Mouse (Mus musculus): Measurements from ENCODE around the gene Gpi1.

Gpi1 gene

DNA sequence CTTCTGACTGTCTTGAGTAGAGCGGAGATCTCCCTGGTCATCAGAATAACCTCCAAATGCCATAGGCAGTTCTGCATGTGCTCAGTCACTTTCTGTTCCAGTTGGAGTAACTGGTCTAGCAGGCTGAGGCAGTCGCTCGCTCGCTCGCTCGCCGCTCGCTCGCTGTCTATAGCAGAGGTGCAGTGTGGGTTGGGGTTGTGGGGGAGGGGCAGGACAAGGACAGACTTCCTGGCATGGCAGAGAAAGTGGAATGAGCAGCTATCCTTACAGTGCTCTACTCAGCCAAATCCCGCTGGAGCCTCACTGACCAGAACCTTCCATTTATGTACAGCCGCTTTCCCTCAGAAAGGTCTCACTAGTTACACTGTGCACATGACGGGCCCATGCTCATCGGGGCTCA, 46.8 kb downstream of the Gpi1 start:
- no peak for DNase-seq (ENCODE audit: low read depth)

DNA sequence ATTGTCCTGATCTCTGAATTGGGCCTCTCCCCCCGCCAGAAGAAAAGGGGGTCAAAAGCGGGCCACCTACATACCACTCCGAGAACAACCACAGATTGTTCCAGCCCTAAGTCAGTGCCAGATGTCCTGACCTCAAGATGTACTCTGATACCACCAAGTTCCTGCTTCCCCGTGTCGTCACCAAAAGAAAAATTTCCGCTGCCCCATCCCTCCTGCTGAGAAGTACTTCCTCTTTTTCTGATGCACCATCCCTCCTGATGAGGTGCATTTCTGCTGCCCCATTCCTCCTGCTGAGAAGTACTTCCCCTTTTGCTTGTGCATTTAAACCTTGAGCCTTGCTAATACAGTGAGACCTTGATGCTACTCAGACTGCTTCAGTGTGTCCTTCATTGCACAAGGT, 53.9 kb downstream of the Gpi1 start:
- peak; percentile 18 for DNase-seq (ENCODE audit: low read depth)

DNA sequence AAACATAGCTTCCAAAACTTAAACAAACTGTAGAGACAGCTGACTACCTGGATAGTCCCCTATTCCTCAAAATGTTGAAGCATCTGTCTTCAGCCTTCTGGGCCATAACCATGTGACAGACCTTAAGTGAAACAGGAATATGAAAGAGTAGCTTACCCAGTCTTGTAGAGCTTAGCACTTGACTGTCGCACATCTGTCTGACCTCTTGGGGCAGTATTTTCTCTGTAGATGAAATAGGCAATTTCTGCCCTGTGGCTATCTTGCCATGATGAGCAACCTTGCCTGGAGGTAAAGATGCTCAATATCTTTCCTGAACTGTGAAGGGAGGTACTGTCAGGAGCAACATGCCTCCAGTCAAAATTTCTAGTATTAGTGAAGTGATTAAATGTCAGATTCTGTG, 57.9 kb downstream of the Gpi1 start:
- DNase-seq (ENCODE audit: low read depth) = peak; percentile 31

DNA sequence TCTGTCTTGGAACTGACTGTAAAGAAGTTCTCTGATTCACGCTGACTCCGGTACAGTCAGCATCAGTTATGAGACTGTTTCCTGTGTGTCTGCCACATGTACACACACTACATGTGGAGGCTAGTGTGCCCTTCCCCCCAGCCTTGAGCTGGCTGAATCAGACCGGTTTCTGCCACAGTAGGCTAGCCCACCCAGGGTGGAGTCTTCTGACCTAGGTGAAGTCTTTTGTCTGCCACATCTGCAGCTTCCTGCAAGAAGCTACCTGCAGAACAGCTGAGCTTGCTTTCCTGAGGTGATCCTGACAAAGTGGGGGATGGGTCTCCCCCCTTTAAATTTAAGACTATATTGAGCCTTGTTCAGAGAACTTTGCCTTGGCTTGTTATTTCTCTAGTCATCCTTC, 60.7 kb downstream of the Gpi1 start, which contains the start of gene Uba2:
Uba2 (minus strand) TSS at position 146 of the 400 bp plus-strand sequence.
- DNase-seq (ENCODE audit: low read depth) = peak; percentile 21

DNA sequence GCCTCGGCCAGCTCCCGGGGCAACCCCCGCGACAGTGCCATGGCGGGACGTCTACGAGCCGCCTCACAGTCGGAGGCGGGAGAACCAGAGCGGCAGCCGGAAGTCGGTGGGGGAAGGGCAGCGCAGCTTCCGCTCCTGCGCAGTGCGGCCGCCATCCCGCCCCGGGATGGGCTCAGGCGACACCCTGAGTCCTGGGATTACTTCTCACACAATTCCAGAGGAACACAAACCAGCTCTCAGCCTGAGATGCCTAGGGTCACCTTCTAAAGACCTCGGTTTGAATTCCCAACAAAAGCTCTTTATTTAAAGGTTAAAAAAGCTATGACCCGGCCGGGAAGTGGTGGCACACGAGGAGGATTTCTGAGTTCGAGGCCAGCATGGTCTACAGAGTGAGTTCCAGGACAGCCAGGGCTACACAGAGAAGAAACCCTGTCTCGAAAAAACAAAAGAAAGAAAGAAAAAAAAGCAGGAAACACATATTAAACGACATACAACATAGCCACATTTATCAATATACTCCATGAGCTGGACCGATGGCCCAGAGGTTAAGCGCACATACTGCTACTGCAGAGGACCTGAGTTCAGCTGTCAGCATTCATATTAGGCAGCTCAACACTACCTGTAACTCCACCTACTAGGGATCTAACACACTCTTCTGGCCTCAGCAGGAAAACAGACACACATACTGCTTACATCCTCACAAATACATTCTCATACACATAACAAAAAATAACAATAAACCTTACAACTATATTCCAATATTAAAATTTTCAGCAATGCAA, 61.5 kb downstream of the Gpi1 start:
- peak; percentile 82 for DNase-seq (ENCODE audit: low read depth)

DNA sequence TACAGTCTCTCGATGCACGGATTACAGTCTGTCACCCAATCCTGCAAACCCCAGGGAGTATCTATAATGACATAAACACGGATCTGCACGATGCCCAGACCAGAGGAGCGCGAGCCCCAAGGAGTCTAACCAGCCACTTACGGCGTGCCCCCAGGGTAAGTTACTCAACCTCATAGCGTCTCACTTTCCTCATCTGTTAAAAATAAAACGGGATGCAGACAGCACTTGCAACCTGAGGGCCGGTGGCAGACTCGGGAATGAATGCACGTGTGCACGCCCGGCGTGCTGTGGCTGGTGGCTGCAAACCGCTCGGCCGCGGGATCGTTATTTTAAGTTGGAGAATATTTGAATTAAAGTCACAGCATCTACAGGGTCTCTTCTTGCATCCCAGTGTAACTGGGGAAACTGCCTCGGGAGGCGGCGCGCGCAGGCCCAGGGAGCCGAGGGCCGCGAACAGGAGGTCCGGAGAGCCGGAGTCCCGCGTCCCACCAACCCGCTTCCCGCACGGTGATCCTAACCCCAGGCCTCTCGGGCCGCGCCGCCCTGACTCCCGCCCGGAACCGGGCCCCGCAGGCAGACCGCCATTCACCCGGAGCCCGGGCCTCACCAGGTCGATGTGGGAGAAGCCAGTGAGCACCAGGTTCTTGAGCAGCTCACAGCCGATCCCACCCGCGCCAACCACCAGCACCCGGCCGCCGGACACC, 62.2 kb downstream of the Gpi1 start:
- peak; percentile 50 for DNase-seq (ENCODE audit: low read depth)

DNA sequence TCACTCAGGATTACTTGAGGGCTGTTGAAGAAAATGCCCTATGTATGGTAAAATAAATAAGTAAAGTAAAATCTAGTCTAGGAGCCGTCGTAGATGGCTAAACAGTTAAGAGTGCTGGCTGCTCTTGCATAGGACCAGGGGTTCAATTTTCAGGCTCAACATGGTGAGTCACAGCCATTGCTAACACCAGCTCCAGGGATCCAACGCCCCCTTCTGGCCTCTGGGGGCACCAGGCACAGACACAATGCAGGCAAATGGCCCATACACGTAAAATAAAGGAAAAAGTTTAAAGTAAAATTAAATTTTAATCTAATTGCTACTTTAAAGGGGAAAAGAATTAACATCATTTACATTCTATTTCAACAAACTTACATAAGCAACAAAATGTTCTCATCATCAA, 63.3 kb downstream of the Gpi1 start:
- peak; percentile 83 for DNase-seq (ENCODE audit: low read depth)

DNA sequence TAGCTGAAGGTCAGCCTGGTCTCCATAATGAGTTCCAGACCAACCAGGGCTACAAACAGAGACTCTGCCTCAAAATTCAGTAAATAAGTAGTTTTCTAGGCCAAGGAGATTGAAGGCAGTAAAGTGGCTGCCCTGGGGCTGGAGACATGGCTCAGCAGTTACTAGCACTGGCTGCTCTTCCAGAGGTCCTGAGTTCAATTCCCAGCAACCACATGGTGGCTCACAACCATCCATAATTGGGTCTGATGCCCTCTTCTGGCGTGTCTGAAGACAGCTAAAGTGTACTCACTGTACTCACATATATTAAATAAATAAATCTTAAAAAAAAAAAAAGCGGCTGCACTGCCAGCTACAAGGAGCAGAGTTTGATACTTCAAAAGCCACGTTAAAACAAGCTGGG, 64.1 kb downstream of the Gpi1 start:
- no peak for DNase-seq (ENCODE audit: low read depth)

DNA sequence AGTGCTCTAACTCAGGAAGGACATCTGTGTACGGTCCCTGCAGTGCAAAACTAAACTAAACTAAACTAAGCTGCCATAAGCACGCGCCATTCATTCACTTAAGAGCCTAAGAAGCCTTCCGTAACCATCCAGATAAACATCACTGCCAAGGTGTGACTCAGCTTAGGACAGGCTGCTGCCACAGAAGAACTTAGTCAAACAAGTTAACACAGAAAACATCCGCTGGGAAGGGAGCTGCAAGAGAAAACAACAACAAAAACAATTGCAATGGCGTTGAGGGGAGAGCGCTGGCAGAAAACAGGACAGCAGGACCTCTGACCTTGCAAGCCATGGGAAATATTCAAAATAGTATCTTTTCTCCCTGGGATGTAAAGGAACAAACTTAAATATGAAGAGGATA, 65.5 kb downstream of the Gpi1 start:
- DNase-seq (ENCODE audit: low read depth) = no peak

DNA sequence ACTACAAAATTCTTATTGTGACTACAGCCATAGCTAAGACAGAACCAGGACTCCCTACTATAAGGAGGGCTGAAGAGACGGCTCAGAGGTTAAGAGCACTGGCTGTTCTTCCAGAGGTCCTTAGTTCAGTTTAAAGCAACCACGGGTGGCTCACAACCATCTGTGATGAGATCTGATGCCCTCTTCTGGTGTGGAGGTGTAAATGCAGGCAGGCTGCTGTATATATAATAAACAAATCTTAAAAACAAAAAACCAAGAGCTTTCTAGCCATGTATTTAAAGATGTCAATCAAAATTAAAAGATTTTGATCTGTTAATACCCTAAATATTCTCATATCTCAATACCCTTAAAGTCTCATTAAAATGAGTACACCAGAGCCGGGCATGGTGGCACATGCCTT, 71.0 kb downstream of the Gpi1 start:
- DNase-seq (ENCODE audit: low read depth) = no peak

DNA sequence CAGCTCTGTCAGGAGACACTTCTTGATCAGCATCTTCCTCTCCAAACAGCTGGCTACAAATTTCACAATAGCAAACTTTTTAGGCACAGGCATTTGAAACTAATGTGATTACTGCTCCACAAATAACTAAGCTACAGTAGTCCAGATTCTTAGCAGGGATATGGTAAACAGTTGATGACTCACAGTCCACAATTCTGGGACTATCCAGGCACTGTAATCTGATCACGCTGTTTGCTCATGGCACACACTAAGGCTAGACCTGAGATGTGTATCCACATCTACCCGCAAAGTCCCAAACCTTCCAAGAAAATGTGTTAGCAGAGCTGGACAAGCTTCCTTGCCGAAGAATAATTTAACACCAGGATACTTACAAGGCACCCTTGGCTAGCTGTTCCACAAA, 72.1 kb downstream of the Gpi1 start:
- no peak for DNase-seq (ENCODE audit: low read depth)

All from 416B (cell line).